Mouse (Mus musculus) right cerebral cortex, adult 18-20 months (tissue): ENCODE data around the gene Gm14322.
"Not testable (repeated sequence)": the region's sequence is repeated elsewhere in the genome, so short reads cannot be mapped to it uniquely, and the experiment has no call there.

ENCODE experiments used
- DNase-seq: peaks from one replicate; pipeline ENCODE4 v3.0.0; 2022; ENCODE audit warnings: mixed read lengths

Gene Gm14322

GRCm38 (mm10) chr2:177758941-177759558 is at the start of gene Gm14322:
Gene Gm14322, plus strand, starts transcription at chr2:177759288.
- DNase-seq, result peak; percentile 64

GRCm38 (mm10) chr2:177741487-177741886 is 17.6 kb upstream of the Gm14322 start:
- DNase-seq, result not testable (repeated sequence)

DNA sequence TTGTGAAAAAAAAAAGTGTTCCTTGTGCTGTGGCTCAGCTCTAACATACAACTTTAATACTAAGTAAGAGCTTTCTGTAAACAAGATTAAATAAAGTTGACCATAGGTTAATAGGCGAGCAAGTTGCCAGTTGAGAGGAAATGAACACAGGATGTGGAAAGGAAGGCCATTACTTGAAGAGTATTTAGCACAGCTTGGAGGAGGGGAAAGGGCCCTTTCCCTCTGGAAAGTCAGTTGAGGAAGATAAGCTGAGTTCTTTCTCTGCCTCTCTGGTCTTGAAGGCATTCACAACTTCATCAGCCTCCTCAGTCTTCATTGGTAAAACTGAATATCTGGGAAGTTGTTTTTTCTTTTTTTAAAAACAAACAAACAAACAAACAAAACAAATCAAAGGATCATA is 28.3 kb downstream of the Gm14322 start:
- not testable (repeated sequence) for DNase-seq

DNA sequence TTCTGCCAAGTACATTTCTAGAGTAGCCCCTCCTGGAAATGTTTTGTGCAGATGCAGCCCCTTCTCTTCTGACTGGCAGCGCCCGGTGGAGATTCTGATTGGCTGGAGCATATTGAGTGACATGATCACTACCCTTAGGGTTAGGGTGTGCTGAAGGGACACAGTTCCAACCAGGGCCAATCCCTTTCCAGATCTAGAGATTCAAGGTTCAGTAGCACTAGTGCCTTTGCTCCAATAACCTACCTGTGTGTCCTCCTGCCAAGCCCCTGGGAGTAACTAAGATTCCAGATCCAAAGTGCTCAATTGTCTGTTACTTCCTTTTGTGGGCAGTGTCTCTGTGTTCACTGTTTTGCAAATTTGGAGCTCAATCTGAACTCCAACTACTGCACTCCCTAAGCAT is 47.1 kb downstream of the Gm14322 start:
- DNase-seq, result not testable (repeated sequence)
